Comparison of ENCODE assay signal across 21 mouse cellular contexts in genomic region chr12:76310633-76311032, GRCm38 (mm10). TPM values are rescaled to one million over a fixed set of nuclear protein-coding genes. Genes with fewer than 3 reads are reported as not detected.
DNase-seq lines count a peak whose midpoint lies in the region; ATAC-seq lines count a peak whose summit lies in the region.
"Had no signal": no experiment of that assay in that cellular context is flagged by ENCODE, and none has a peak within 500 bp of the region (broad histone marks: within the 10 kb centered on the region; RNA-seq: fewer than 3 reads in every experiment).

No protein-coding gene starts in this region.

- peak overlapping the region; percentile 80 for H3K27ac ChIP-seq in heart, embryonic 10.5 days
- H3K27ac ChIP-seq in liver, embryonic 11.5 days (ENCODE audit: low read depth, low read length), result peak overlapping the region; percentile 39; the same call in 1 of the 2 replicates
- H3K27ac ChIP-seq in midbrain, embryonic 11.5 days (ENCODE audit: low read depth, low read length), result no peak overlapping the region
- H3K27ac ChIP-seq in midbrain, embryonic 13.5 days, result no peak overlapping the region
- H3K27ac ChIP-seq: embryonic facial prominence, embryonic 12.5 days; forebrain, embryonic 12.5 days; heart, embryonic 15.5 days; midbrain, embryonic 10.5 days; stomach, postnatal 0 days had no signal

- H3K36me3 ChIP-seq in heart, embryonic 10.5 days, result peaks cover 59% of the 10 kb centered on the region
- peaks cover 41% of the 10 kb centered on the region for H3K36me3 ChIP-seq in liver, embryonic 11.5 days (ENCODE audit: control insufficient read depth, insufficient read depth, low read length)
- H3K36me3 ChIP-seq in midbrain, embryonic 11.5 days (ENCODE audit: control insufficient read depth, insufficient read depth, low read length), result 0 out of 2 replicates have a peak, but pooled peaks cover 2% of the 10 kb centered on the region
- H3K36me3 ChIP-seq in midbrain, embryonic 13.5 days, result peaks cover 45% of the 10 kb centered on the region

- DNase-seq in heart, embryonic 10.5 days (ENCODE audit: low spot score), result no peak
- no peak for DNase-seq in heart, adult 18-20 months
- DNase-seq in liver, embryonic 11.5 days (ENCODE audit: low spot score), result no peak
- DNase-seq in liver, result no peak
- peak; percentile 77 for DNase-seq in midbrain, embryonic 11.5 days (ENCODE audit: low spot score, missing footprints)
- no peak for DNase-seq in cerebellum, adult 18-20 months
- DNase-seq: adrenal gland, postnatal 25 days; cerebellum, adult 11 months; cerebellum, postnatal 10 days; kidney, adult 18-20 months; kidney, postnatal 10 days; left cerebral cortex, postnatal 4 days; thymus, adult 2 months; thymus, postnatal 4 days had no signal

- H3K27me3 ChIP-seq in heart, embryonic 10.5 days (ENCODE audit: insufficient read depth, poor library complexity, severe bottlenecking), result no peaks in the 10 kb centered on the region
- H3K27me3 ChIP-seq in liver, embryonic 11.5 days (replicated peaks; ENCODE audit: control insufficient read depth, insufficient read depth, low read length), result no peaks in the 10 kb centered on the region
- H3K27me3 ChIP-seq in midbrain, embryonic 11.5 days (ENCODE audit: control insufficient read depth, insufficient read depth, low read length), result no peaks in the 10 kb centered on the region
- H3K27me3 ChIP-seq in midbrain, embryonic 13.5 days, result no peaks in the 10 kb centered on the region
- H3K27me3 ChIP-seq: embryonic facial prominence, embryonic 12.5 days; forebrain, embryonic 12.5 days; heart, embryonic 15.5 days had no signal

- H3K4me1 ChIP-seq in heart, embryonic 10.5 days, result peaks cover 52% of the 10 kb centered on the region
- H3K4me1 ChIP-seq in liver, embryonic 11.5 days (replicated peaks; ENCODE audit: control insufficient read depth, insufficient read depth, low read length), result peaks cover 5% of the 10 kb centered on the region; the same call in 1 of the 2 replicates
- no peaks in the 10 kb centered on the region for H3K4me1 ChIP-seq in midbrain, embryonic 11.5 days (ENCODE audit: control insufficient read depth, insufficient read depth, low read length)
- peaks cover 19% of the 10 kb centered on the region for H3K4me1 ChIP-seq in midbrain, embryonic 13.5 days (replicated peaks)
- H3K4me1 ChIP-seq: midbrain, embryonic 10.5 days had no signal

- no peak overlapping the region for H3K9ac ChIP-seq in liver, embryonic 11.5 days (ENCODE audit: low read depth, low read length)
- no peak overlapping the region for H3K9ac ChIP-seq in midbrain, embryonic 11.5 days (ENCODE audit: low read length)
- no peak overlapping the region for H3K9ac ChIP-seq in midbrain, embryonic 13.5 days (replicated peaks)
- H3K9ac ChIP-seq: forebrain, embryonic 12.5 days; heart, embryonic 15.5 days had no signal

- no peak overlapping the region for H3K4me2 ChIP-seq in liver, embryonic 11.5 days
- H3K4me2 ChIP-seq in midbrain, embryonic 11.5 days, result no peak overlapping the region
- H3K4me2 ChIP-seq in midbrain, embryonic 13.5 days (replicated peaks), result no peak overlapping the region
- H3K4me2 ChIP-seq: embryonic facial prominence, embryonic 12.5 days; forebrain, embryonic 12.5 days; heart, embryonic 15.5 days had no signal

- WGBS in heart, embryonic 10.5 days, result 71% methylated on average over 6 of the region's 6 CpGs
- 75% methylated on average over 6 of the region's 6 CpGs for WGBS in liver, embryonic 11.5 days
- WGBS in midbrain, embryonic 11.5 days, result 85% methylated on average over 6 of the region's 6 CpGs
- 79% methylated on average over 6 of the region's 6 CpGs for WGBS in midbrain, embryonic 13.5 days

- no peaks in the 10 kb centered on the region for H3K9me3 ChIP-seq in heart, embryonic 10.5 days
- H3K9me3 ChIP-seq in liver, embryonic 11.5 days (ENCODE audit: control insufficient read depth, low read length), result no peaks in the 10 kb centered on the region
- no peaks in the 10 kb centered on the region for H3K9me3 ChIP-seq in midbrain, embryonic 11.5 days (ENCODE audit: control insufficient read depth, low read length)
- H3K9me3 ChIP-seq in midbrain, embryonic 13.5 days, result no peaks in the 10 kb centered on the region
- H3K9me3 ChIP-seq: embryonic facial prominence, embryonic 12.5 days; forebrain, embryonic 12.5 days; heart, embryonic 15.5 days; midbrain, embryonic 10.5 days had no signal

- no peak for ATAC-seq in liver, embryonic 11.5 days (replicated peaks; ENCODE audit: low FRiP score)
- no peak for ATAC-seq in midbrain, embryonic 11.5 days (ENCODE audit: low FRiP score)
- no peak for ATAC-seq in midbrain, embryonic 13.5 days
- no peak for ATAC-seq in erythroid progenitor cell, adult 5-6 weeks (replicated peaks; ENCODE audit: low FRiP score, poor library complexity, severe bottlenecking)

- H3K4me3 ChIP-seq in heart, embryonic 10.5 days, result no peak overlapping the region
- no peak overlapping the region for H3K4me3 ChIP-seq in liver, embryonic 11.5 days (ENCODE audit: low read depth, low read length)
- H3K4me3 ChIP-seq in midbrain, embryonic 11.5 days (ENCODE audit: low read depth, low read length), result no peak overlapping the region
- H3K4me3 ChIP-seq in midbrain, embryonic 13.5 days (replicated peaks), result no peak overlapping the region
- H3K4me3 ChIP-seq: embryonic facial prominence, embryonic 12.5 days; forebrain, embryonic 12.5 days; heart, embryonic 15.5 days; midbrain, embryonic 10.5 days had no signal

RNA-seq across cellular contexts. Expression of gene Akap5, which starts 14.1 kb away (rescaled TPM):
- polyA plus RNA-seq in heart, embryonic 10.5 days (2016; fragmentation: Nextera tagmentation; extraction: Ambion mirVana), result 9.5 and 12.3 TPM in 2 replicates
- total RNA-seq in heart, adult 18-20 months (2021), result under 1 TPM; 0.46 to 0.52 TPM
- polyA plus RNA-seq in liver, embryonic 11.5 days (2014; fragmentation: Nextera tagmentation; extraction: Ambion mirVana), result 2.4 and 2.8 TPM in 2 replicates
- 4.1 TPM in 2 replicates for polyA plus RNA-seq in midbrain, embryonic 11.5 days (2014; fragmentation: Nextera tagmentation; extraction: Ambion mirVana)
- polyA plus RNA-seq in midbrain, embryonic 13.5 days (2015; fragmentation: Nextera tagmentation; extraction: Ambion mirVana), result 6.5 and 6.9 TPM in 2 replicates
- total RNA-seq in erythroid progenitor cell, adult 5-6 weeks (2015; ENCODE audit: low replicate concordance), result not detected in 2 replicates
- 0.26 TPM in 1 of 2 replicates, not detected in the other for total RNA-seq in erythroid progenitor cell, adult 5-6 weeks (2017; ENCODE audit: low replicate concordance)

RNA-seq across cellular contexts. Expression of gene Mthfd1, which starts 55.5 kb away (rescaled TPM):
- 65.1 and 80.8 TPM in 2 replicates for polyA plus RNA-seq in heart, embryonic 10.5 days (2016; fragmentation: Nextera tagmentation; extraction: Ambion mirVana)
- total RNA-seq in heart, adult 18-20 months (2021), result 10 to 100 TPM; 25.6 to 27.9 TPM
- 178 and 218 TPM in 2 replicates for polyA plus RNA-seq in liver, embryonic 11.5 days (2014; fragmentation: Nextera tagmentation; extraction: Ambion mirVana)
- polyA plus RNA-seq in midbrain, embryonic 11.5 days (2014; fragmentation: Nextera tagmentation; extraction: Ambion mirVana), result 62.9 and 63.9 TPM in 2 replicates
- polyA plus RNA-seq in midbrain, embryonic 13.5 days (2015; fragmentation: Nextera tagmentation; extraction: Ambion mirVana), result 33.5 and 33.9 TPM in 2 replicates
- total RNA-seq in erythroid progenitor cell, adult 5-6 weeks (2015; ENCODE audit: low replicate concordance), result 27.2 and 36.0 TPM in 2 replicates
- 20.8 and 32.0 TPM in 2 replicates for total RNA-seq in erythroid progenitor cell, adult 5-6 weeks (2017; ENCODE audit: low replicate concordance)

RNA-seq across cellular contexts. Expression of gene Zbtb25, which starts 58.8 kb away (rescaled TPM):
- polyA plus RNA-seq in heart, embryonic 10.5 days (2016; fragmentation: Nextera tagmentation; extraction: Ambion mirVana), result 12.7 and 16.8 TPM in 2 replicates
- 1 to 10 TPM; 5.2 to 5.8 TPM for total RNA-seq in heart, adult 18-20 months (2021)
- 14.3 and 16.6 TPM in 2 replicates for polyA plus RNA-seq in liver, embryonic 11.5 days (2014; fragmentation: Nextera tagmentation; extraction: Ambion mirVana)
- 20.9 and 23.4 TPM in 2 replicates for polyA plus RNA-seq in midbrain, embryonic 11.5 days (2014; fragmentation: Nextera tagmentation; extraction: Ambion mirVana)
- 15.9 and 16.5 TPM in 2 replicates for polyA plus RNA-seq in midbrain, embryonic 13.5 days (2015; fragmentation: Nextera tagmentation; extraction: Ambion mirVana)
- 11.9 and 43.6 TPM in 2 replicates for total RNA-seq in erythroid progenitor cell, adult 5-6 weeks (2015; ENCODE audit: low replicate concordance)
- 4.0 and 8.6 TPM in 2 replicates for total RNA-seq in erythroid progenitor cell, adult 5-6 weeks (2017; ENCODE audit: low replicate concordance)

RNA-seq across cellular contexts. Expression of gene Zbtb1, which starts 59.4 kb away (rescaled TPM):
- polyA plus RNA-seq in heart, embryonic 10.5 days (2016; fragmentation: Nextera tagmentation; extraction: Ambion mirVana), result 8.9 and 10.2 TPM in 2 replicates
- 1 to 10 TPM; 2.9 to 3.0 TPM for total RNA-seq in heart, adult 18-20 months (2021)
- polyA plus RNA-seq in liver, embryonic 11.5 days (2014; fragmentation: Nextera tagmentation; extraction: Ambion mirVana), result 9.4 and 11.1 TPM in 2 replicates
- 7.6 and 7.8 TPM in 2 replicates for polyA plus RNA-seq in midbrain, embryonic 11.5 days (2014; fragmentation: Nextera tagmentation; extraction: Ambion mirVana)
- polyA plus RNA-seq in midbrain, embryonic 13.5 days (2015; fragmentation: Nextera tagmentation; extraction: Ambion mirVana), result 4.1 and 4.7 TPM in 2 replicates
- 9.7 and 10.9 TPM in 2 replicates for total RNA-seq in erythroid progenitor cell, adult 5-6 weeks (2015; ENCODE audit: low replicate concordance)
- 8.6 and 9.5 TPM in 2 replicates for total RNA-seq in erythroid progenitor cell, adult 5-6 weeks (2017; ENCODE audit: low replicate concordance)

Comparison
In these comparisons a context has a peak if more than half of its experiments do, and no peak if none do; other contexts are left out.
1. H3K27ac ChIP-seq: peak in heart, embryonic 10.5 days (single experiment) and liver, embryonic 11.5 days (single experiment); none in midbrain, embryonic 11.5 days (single experiment) and midbrain, embryonic 13.5 days (single experiment).